Mouse (Mus musculus): ENCODE data around the gene D6Ertd527e.

DNA sequence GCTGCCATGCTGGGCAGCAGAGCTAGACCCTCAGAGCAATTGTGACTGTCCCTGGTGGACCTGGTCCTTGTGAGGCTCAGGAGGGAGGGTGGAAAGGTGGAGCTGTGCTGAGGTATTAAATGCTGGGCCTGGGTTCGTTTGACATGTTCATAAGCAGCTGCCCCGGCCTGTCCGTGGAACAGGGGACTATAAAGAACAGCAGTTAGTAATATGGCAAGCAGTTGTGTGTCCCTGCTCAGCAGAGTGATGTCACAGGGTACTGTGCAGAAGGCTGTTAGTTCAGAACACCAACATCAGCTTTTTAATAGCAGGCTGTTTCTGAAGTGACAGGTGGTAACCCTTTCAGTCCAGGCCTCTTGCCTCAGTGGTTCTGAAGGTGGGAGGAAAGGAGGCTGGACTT, 13.7 kb upstream of the D6Ertd527e start:
- TF ChIP-seq POLR2A (IDR thresholded peaks at IDR 0.05; ENCODE audit: extremely low read depth, insufficient read depth, low read length) (no peak), CTCF (IDR thresholded peaks at IDR 0.05; ENCODE audit: extremely low read depth, insufficient read depth, low read length) (no peak)

Measured in cortical plate, adult 2 months (tissue).